Mouse (Mus musculus) heart, postnatal 14 days (tissue): Measurements from ENCODE around the gene Pla2g2c. TPM values are rescaled to one million over a fixed set of nuclear protein-coding genes. Genes with fewer than 3 reads are reported as not detected.

ENCODE experiments used
- DNase-seq, 2 experiments: peaks; one replicate each; pipeline ENCODE4 v3.0.0; 2021 to 2022
- intact Hi-C: fragments of 180-260 bp; cut with DNase I; formaldehyde crosslinking; loops from one replicate; pipeline ENCODE4 v1.15.1; 2025
- total RNA-seq, 2 experiments: library from RNA; stranded (reverse); gene quantifications; 2 replicates each; pipeline ENCODE4 v1.2.3; 2021

The Pla2g2c gene
- total RNA-seq, 2 experiments from 2014 or later: not detected

GRCm38 (mm10) chr4:138706620-138707019 is 18.0 kb upstream of the Pla2g2c start:
- DNase-seq: no peak
- intact Hi-C loops: no loop called here

- DNase-seq: peak; percentile 61 to 73
- intact Hi-C loops: loop anchor here (1.0 to 2.0 kb wide), 3 partner anchors 40 to 143 kb away; no protein-coding TSS in a partner anchor
Measured at GRCm38 (mm10) chr4:138708636-138709035, 16.0 kb upstream of the Pla2g2c start.

GRCm38 (mm10) chr4:138709246-138709645 is 15.3 kb upstream of the Pla2g2c start:
- intact Hi-C loops: loop anchor here (2.0 kb wide), 2 partner anchors 40 to 86 kb away; no protein-coding TSS in a partner anchor

GRCm38 (mm10) chr4:138709944-138710343 is 14.6 kb upstream of the Pla2g2c start:
- no peak for DNase-seq
- intact Hi-C loops: loop anchor here (2.0 kb wide), 2 partner anchors 39 to 85 kb away; no protein-coding TSS in a partner anchor

More at GRCm38 (mm10) chr4:138709246-138709645, 15.3 kb upstream of the Pla2g2c start:
- no peak for DNase-seq

- intact Hi-C loops: no loop called here
- DNase-seq: no peak
Measured at GRCm38 (mm10) chr4:138710633-138711032, 14.0 kb upstream of the Pla2g2c start.

GRCm38 (mm10) chr4:138711051-138711820 is 13.4 kb upstream of the Pla2g2c start:
- intact Hi-C loops: no loop called here

GRCm38 (mm10) chr4:138712096-138712495 is 12.5 kb upstream of the Pla2g2c start:
- no peak for DNase-seq
- intact Hi-C loops: no loop called here

More at GRCm38 (mm10) chr4:138711051-138711820, 13.4 kb upstream of the Pla2g2c start:
- no peak for DNase-seq

- intact Hi-C loops: no loop called here
- DNase-seq: no peak
Measured at GRCm38 (mm10) chr4:138712621-138713020, 12.0 kb upstream of the Pla2g2c start.

GRCm38 (mm10) chr4:138714186-138714585 is 10.4 kb upstream of the Pla2g2c start:
- intact Hi-C loops: no loop called here
- no peak for DNase-seq

GRCm38 (mm10) chr4:138716697-138717096 is 7.9 kb upstream of the Pla2g2c start:
- no peak for DNase-seq
- intact Hi-C loops: no loop called here

- intact Hi-C loops: no loop called here
Measured at GRCm38 (mm10) chr4:138718586-138719263, 5.9 kb upstream of the Pla2g2c start.

GRCm38 (mm10) chr4:138719264-138719596 is 5.4 kb upstream of the Pla2g2c start:
- intact Hi-C loops: no loop called here

More at GRCm38 (mm10) chr4:138718586-138719263, 5.9 kb upstream of the Pla2g2c start:
- DNase-seq: no peak

GRCm38 (mm10) chr4:138723493-138724281 is 905 bp upstream of the Pla2g2c start:
- DNase-seq: peak; percentile 17 to 45

More at GRCm38 (mm10) chr4:138719264-138719596, 5.4 kb upstream of the Pla2g2c start:
- DNase-seq: no peak

GRCm38 (mm10) chr4:138725127-138725461 is 502 bp downstream of the Pla2g2c start:
- peak; percentile 60 to 73 for DNase-seq
- intact Hi-C loops: no loop called here

More at GRCm38 (mm10) chr4:138723493-138724281, 905 bp upstream of the Pla2g2c start:
- intact Hi-C loops: no loop called here

GRCm38 (mm10) chr4:138725751-138726150 is 1.2 kb downstream of the Pla2g2c start:
- no peak for DNase-seq
- intact Hi-C loops: no loop called here

- intact Hi-C loops: no loop called here
Measured at GRCm38 (mm10) chr4:138729018-138729703, 4.6 kb downstream of the Pla2g2c start.

GRCm38 (mm10) chr4:138734105-138734504 is 9.5 kb downstream of the Pla2g2c start:
- intact Hi-C loops: no loop called here

More at GRCm38 (mm10) chr4:138729018-138729703, 4.6 kb downstream of the Pla2g2c start:
- DNase-seq: no peak

GRCm38 (mm10) chr4:138734863-138735262 is 10.3 kb downstream of the Pla2g2c start:
- intact Hi-C loops: no loop called here
- no peak for DNase-seq

More at GRCm38 (mm10) chr4:138734105-138734504, 9.5 kb downstream of the Pla2g2c start:
- DNase-seq: no peak

GRCm38 (mm10) chr4:138737031-138737430 is 12.4 kb downstream of the Pla2g2c start, which contains the start of gene Ubxn10:
Gene Ubxn10 (minus strand): TSS chr4:138737167.
- intact Hi-C loops: no loop called here
- no peak for DNase-seq
